Mouse (Mus musculus): ENCODE data around the gene Med14.

- no peak for TF ChIP-seq CTCF (IDR thresholded peaks at IDR 0.05; ENCODE audit: low read depth)
- TF ChIP-seq EP300 (optimal IDR thresholded peaks at IDR 0.05) = no peak
Observed at GRCm38 (mm10) chrX:12686910-12687309, 75.0 kb downstream of the Med14 start.
